Mouse (Mus musculus) lung, postnatal 0 days (tissue): ENCODE measurements around the gene Fancd2.

ENCODE experiments used
- CTCF ChIP-seq: IDR thresholded peaks from 2 replicates; pipeline ENCODE4 v1.5.1; 2016; ENCODE audit warnings: antibody characterized with exemption, mild to moderate bottlenecking
- EP300 ChIP-seq: IDR thresholded peaks from 2 replicates; pipeline ENCODE4 v1.6.1; 2016; ENCODE audit warnings: antibody characterized with exemption, mild to moderate bottlenecking, control low read depth

DNA sequence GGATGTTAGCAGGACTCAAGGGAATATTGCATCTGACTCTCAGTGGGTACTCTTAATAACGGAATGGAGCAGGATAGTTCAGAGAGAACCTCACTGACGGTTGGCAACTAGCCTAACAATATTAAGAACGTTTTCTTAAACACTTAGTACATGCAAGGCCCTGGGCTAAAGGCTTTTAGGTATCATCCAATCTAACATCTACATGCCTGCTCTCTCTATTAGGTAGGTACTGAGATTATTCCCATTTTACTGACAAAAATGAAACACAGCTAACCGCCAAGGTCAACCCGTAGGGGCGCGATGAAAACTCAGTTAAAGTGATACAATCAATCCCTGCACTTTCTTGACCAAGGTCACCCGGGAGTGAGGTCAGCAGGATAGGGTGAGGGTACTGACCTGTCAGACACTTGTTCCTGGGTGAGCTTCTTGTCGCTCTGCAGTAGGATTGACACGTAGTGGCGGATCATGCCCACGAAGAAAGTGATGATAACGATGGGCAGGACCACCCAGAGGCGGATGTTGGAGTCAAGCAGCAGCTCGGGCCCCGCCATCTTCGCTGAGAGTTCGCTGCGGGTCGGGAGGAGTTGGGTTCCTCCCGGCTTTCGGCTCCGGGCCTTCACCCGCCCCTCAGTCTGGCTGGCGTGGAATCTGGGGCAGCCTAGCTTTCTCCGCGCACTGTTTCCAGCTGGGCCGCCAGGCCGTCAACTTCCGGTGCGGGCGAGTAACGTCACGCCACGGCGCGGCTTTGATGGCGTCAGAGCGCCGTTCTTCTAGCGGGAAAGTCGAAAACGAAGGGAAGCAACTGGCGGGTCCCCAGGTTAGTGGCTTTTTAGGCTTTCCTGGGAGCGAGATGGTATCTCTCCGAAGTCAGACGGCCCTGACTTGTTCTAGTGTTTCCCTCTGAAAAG is at the start of gene Fancd2, which contains the start of gene Emc3:
- TF ChIP-seq CTCF = peak; percentile 6
- TF ChIP-seq EP300 = no peak
